8 mouse cellular contexts compared by ENCODE assay signal in the genomic region with DNA sequence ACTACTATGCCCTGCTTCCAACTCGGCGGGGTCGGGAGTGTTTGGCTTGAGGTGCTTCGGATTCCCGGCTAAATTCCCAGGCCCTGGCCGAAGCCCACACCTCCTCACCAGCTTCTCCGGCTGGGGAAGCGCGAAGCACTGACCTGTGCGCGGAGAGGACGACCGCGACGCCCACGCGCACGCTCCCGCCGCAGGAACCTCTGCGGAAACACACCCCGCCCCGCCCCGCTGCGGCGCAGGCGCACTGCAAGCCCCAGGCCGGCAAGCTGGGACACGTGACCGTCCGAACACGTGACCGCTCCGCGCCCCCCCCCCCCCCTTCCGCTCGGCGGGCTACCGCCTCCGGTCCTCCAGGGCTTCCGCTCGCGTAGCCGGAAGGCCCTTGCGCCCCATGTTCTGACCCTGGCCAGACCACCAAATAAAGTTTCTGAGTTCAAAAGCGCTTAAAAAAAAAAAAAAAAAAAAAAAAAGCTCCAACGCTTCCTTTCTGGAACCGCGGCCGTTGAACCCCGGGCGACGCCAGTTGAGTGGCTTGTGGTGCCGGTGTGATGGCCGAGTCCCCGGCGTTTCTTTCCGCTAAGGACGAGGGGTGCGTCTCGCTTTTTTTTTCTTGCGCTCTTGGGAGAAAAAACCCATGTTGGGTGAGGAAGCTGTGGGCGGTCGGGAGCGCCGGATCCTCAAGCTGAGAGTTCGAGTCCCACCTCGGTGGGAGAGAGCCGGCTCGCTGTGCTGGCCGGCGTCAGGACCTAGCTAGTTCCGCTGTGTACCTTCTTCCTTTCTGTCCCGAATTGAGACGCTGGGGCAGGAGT. TPM values are rescaled to one million over a fixed set of nuclear protein-coding genes. Genes with fewer than 3 reads are reported as not detected.
DNase-seq lines count a peak whose midpoint lies in the region; ATAC-seq and TF ChIP-seq lines count a peak whose summit lies in the region.

A gene (minus strand): TSS at position 266 of the 809 bp plus-strand sequence.
A gene (plus strand): TSS at position 345 of the 809 bp plus-strand sequence.

- TF ChIP-seq CTCF in bone marrow macrophage, adult 2 months (IDR thresholded peaks at IDR 0.05; ENCODE audit: low read depth, low read length): no peak
- no peak for TF ChIP-seq CTCF in embryonic fibroblast, embryonic 13.5 days (IDR thresholded peaks at IDR 0.05; ENCODE audit: borderline replicate concordance, insufficient read depth, low read length)

- H3K9ac ChIP-seq in kidney, embryonic 15.5 days: peak within 1 kb of the TSS; percentile 72

- TF ChIP-seq POLR2A in bone marrow macrophage, adult 2 months (IDR thresholded peaks at IDR 0.05; ENCODE audit: borderline replicate concordance, low read depth, low read length): peak; percentile 85; the same call in 1 of the 2 replicates
- peak; percentile 95 for TF ChIP-seq POLR2A in embryonic fibroblast, embryonic 13.5 days (IDR thresholded peaks at IDR 0.05; ENCODE audit: low read depth, low read length)

- H3K9me3 ChIP-seq in heart, embryonic 10.5 days: no peaks in the 10 kb centered on the region
- no peaks in the 10 kb centered on the region for H3K9me3 ChIP-seq in kidney, embryonic 15.5 days (replicated peaks)

- peak within 1 kb of the TSS; percentile 99 for H3K27ac ChIP-seq in bone marrow macrophage, adult 2 months (ENCODE audit: insufficient read depth, low read depth, low read length)
- H3K27ac ChIP-seq in embryonic fibroblast, embryonic 13.5 days (ENCODE audit: insufficient read depth, low read length): peak within 1 kb of the TSS; percentile 86
- peak within 1 kb of the TSS; percentile 93 for H3K27ac ChIP-seq in heart, embryonic 10.5 days
- H3K27ac ChIP-seq in kidney, embryonic 15.5 days: peak within 1 kb of the TSS; percentile 95

- H3K27me3 ChIP-seq in heart, embryonic 10.5 days (ENCODE audit: insufficient read depth, poor library complexity, severe bottlenecking): no peaks in the 10 kb centered on the region
- H3K27me3 ChIP-seq in kidney, embryonic 15.5 days: no peaks in the 10 kb centered on the region

- peaks cover 18% of the 10 kb centered on the region for H3K4me1 ChIP-seq in bone marrow macrophage, adult 2 months (ENCODE audit: control insufficient read depth, insufficient read depth, low read length)
- peaks cover 3% of the 10 kb centered on the region; the same call in 1 of the 2 replicates for H3K4me1 ChIP-seq in embryonic fibroblast, embryonic 13.5 days (ENCODE audit: control insufficient read depth, insufficient read depth, low read length)
- peaks cover 11% of the 10 kb centered on the region; the same call in 1 of the 2 replicates for H3K4me1 ChIP-seq in heart, embryonic 10.5 days
- peaks cover 45% of the 10 kb centered on the region for H3K4me1 ChIP-seq in kidney, embryonic 15.5 days

- H3K4me3 ChIP-seq in bone marrow macrophage, adult 2 months (ENCODE audit: insufficient read depth, low read length): peak within 1 kb of the TSS; percentile 97
- H3K4me3 ChIP-seq in embryonic fibroblast, embryonic 13.5 days (ENCODE audit: insufficient read depth, low read length): peak within 1 kb of the TSS; percentile 99
- peak within 1 kb of the TSS; percentile 77 for H3K4me3 ChIP-seq in heart, embryonic 10.5 days
- peak within 1 kb of the TSS; percentile 77 for H3K4me3 ChIP-seq in kidney, embryonic 15.5 days (replicated peaks)

- WGBS in heart, embryonic 10.5 days: under 1% methylated on average over 67 of the region's 75 CpGs
- WGBS in kidney, embryonic 15.5 days: under 1% methylated on average over 75 of the region's 75 CpGs

- ATAC-seq in kidney, embryonic 15.5 days (replicated peaks; ENCODE audit: low FRiP score): peak; percentile 95
- ATAC-seq in monocyte, adult 5-6 weeks (replicated peaks; ENCODE audit: insufficient number of reproducible peaks, low FRiP score, low TSS enrichment, poor library complexity, severe bottlenecking): peak; percentile 67

- peak within 1 kb of the TSS; percentile 77 for H3K4me2 ChIP-seq in kidney, embryonic 15.5 days

- peaks cover 26% of the 10 kb centered on the region for H3K36me3 ChIP-seq in heart, embryonic 10.5 days
- peaks cover 38% of the 10 kb centered on the region for H3K36me3 ChIP-seq in kidney, embryonic 15.5 days

- peak; percentile 97 for DNase-seq in A20 (ENCODE audit: low read depth, low spot score)
- DNase-seq in heart, embryonic 10.5 days (ENCODE audit: low spot score): peak; percentile 98
- peak; percentile 98 for DNase-seq in liver
- peak; percentile 94 to 97 for DNase-seq in spleen, postnatal 4 days (ENCODE audit: low spot score in 2 of 2)

RNA-seq across cellular contexts. Expression of the first gene that starts in this region (rescaled TPM):
- polyA plus RNA-seq in bone marrow macrophage, adult 2 months (2012; ENCODE audit: insufficient read depth, insufficient read length, missing spikeins): 52.0 and 53.4 TPM in 2 replicates
- polyA plus RNA-seq in embryonic fibroblast, embryonic 13.5 days (2011; ENCODE audit: insufficient read length, low read depth, missing spikeins): 44.9 and 47.1 TPM in 2 replicates
- 74.9 and 90.0 TPM in 2 replicates for polyA plus RNA-seq in heart, embryonic 10.5 days (2016; fragmentation: Nextera tagmentation; extraction: Ambion mirVana)
- polyA plus RNA-seq in kidney, embryonic 15.5 days (2015; fragmentation: Nextera tagmentation; extraction: Ambion mirVana): 56.9 and 59.8 TPM in 2 replicates
- total RNA-seq in monocyte, adult 5-6 weeks (2017): 36.2 to 50.5 TPM (median 46.3 TPM) in 3 replicates

RNA-seq across cellular contexts. Expression of the second gene that starts in this region (rescaled TPM):
- 15.7 and 16.8 TPM in 2 replicates for polyA plus RNA-seq in bone marrow macrophage, adult 2 months (2012; ENCODE audit: insufficient read depth, insufficient read length, missing spikeins)
- polyA plus RNA-seq in embryonic fibroblast, embryonic 13.5 days (2011; ENCODE audit: insufficient read length, low read depth, missing spikeins): 18.9 and 21.1 TPM in 2 replicates
- 20.4 and 22.4 TPM in 2 replicates for polyA plus RNA-seq in heart, embryonic 10.5 days (2016; fragmentation: Nextera tagmentation; extraction: Ambion mirVana)
- polyA plus RNA-seq in kidney, embryonic 15.5 days (2015; fragmentation: Nextera tagmentation; extraction: Ambion mirVana): 23.3 and 26.1 TPM in 2 replicates
- total RNA-seq in monocyte, adult 5-6 weeks (2017): 14.9 to 33.3 TPM (median 21.4 TPM) in 3 replicates

Comparison
In these comparisons a context has a peak if more than half of its experiments do, and no peak if none do; other contexts are left out.
1. Peak in every context shown above with its lines: DNase-seq, ATAC-seq, H3K4me3 ChIP-seq and H3K27ac ChIP-seq.